Mouse (Mus musculus): ENCODE measurements at regions not wholly inside any gene's neighbourhood (a gene's known extent, or its start where the extent isn't known, plus 50 kb on each side); places are given as distances from the start of the nearest gene placed in this dataset.

DNA sequence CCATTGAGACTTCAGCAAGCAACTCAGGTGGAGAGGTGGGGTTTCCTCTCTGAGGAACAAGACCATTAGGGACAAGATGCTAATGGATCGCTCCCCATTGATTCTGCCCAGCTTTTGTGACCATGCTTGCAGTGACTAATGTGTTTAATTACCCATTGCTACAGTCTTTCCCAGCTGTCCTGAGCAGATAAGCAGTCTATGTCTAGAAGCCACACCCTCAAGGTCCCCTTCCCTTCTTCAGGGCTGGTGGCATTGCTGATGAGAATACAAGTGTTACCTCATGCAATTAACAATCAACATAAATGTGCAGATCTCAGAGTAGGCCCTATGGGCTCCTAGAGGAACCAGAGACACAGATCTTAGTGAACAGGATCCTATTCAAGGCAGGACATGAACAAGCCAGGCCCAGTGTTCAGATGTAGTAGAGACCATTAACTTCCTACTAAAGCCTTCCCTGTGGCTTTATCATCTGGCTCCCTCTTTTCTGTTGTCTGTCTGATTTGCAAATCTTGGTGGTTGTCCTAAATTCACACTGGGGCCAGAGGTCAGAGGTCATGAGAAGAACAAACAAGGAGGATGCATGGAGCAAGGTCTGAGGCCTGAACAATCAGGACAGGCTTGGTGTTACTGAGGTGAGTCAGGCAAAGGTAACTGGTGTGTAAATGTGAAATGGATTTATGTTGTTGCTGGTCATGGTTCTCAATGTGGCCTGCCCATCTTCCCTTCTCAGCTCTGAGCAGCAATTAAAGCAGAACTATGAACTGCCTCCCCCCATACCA is 56.8 kb downstream of the Odc1 start:
- DNase-seq (ENCODE audit: low spot score) = no peak

GRCm38 (mm10) chr12:17603576-17603975 is 59.0 kb downstream of the Odc1 start:
- no peak for DNase-seq (ENCODE audit: low spot score)

DNA sequence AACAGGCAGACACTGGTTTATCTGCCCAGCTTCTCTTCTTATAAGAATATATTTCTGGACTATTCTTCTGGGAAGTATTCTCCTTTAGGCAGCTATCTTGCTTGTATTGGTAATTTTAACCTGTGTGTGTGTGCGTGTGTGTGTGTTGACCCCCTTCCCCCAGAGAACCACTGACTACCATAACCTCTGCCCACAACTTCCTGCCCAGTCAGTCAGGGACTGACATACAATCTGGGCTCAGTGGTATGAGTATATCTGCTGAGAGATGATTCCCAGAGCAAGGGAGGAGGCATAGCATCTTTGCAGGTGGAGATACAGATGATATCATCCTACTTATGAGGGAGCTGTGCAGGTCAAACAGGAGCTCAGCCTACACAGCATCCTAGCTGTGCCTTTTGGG is 65.8 kb downstream of the Odc1 start:
- DNase-seq (ENCODE audit: low spot score) = no peak

GRCm38 (mm10) chr12:17611988-17612387 is 67.4 kb downstream of the Odc1 start:
- no peak for DNase-seq (ENCODE audit: low spot score)

DNA sequence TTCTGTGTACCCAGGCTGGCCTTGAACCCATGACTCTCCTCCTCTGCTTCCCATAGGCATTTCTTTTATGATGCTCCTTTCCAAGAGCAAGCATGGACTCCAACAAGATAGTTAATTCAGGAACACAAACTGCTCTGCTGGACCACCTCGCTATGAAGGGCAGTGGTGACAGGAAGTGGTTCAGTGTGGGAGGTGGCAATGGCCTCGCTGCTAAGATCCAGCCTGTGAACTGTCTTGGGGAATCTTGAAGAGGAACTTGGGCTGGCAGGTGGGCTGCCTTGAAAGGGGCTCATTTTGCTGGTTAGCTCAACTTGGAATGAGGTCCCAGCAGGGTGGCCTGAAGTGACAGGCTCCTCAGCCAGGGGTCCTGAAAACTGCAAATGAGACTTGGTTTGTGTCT is 72.4 kb upstream of the Hpcal1 start:
- no peak for DNase-seq (ENCODE audit: low spot score)

DNA sequence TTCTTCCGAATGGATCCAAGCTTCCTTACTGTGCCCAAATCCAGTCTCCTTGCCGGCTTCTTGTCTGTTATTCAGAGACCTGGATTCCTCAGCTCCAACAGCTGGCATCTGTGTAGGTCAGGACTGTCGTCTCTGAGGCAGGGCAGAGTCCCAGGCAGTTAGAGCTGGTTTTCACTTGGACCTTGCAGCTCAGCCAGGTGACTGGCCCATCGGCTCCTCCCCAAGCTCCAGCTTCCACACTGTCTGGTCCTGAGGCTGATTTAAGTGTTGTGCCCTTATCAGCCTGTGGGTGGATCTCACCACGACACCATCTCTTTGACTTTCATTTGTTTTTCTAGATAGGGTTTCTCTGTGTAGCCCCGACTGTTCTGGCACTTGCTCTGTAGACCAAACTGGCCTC is 70.4 kb upstream of the Hpcal1 start:
- no peak for DNase-seq (ENCODE audit: low spot score)

DNA sequence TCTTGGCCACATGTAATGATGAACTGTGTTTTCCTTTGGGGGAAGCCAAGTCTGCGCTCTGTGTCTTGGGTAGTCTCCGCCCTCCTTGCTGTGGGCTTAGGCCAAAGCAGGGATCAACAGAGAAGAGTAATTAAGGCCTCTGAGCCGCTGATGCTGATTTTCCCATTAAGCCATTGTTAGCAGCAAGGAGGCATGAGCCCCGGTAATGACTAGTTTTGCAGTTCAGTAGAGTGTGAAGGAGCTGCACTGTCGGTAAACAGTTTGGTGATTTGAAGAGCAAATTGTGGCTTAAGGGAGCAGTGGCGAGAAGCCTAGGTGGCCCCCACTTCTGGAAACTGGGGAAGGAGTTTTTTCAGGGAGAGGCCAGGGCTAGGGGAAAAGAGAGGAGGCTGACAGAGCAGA is 69.2 kb upstream of the Hpcal1 start:
- peak; percentile 3 for DNase-seq (ENCODE audit: low spot score)

DNA sequence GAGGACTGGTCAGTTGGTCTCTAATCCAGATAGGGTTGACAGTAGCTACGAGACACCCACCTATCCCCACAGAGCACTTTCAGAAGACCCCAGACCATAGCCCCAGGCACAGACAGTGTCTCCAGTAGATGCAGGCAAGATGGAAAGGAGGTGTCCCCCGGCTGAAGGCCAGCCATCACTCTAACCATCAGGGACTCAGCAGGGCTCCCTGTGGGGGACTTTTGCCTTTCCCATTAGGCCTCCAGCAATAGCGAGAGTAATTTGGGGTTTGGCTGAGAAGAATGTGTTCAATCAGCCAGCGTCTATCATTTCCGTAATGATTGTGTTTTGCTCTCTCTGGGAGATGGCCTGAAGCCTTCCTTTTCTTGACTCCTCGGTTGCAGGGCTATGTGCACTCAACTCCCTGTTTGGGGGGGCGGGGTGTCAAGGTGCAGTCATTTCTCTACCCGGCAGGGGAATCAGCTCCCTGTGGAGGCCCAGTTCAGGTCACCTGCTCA is 68.1 kb upstream of the Hpcal1 start:
- no peak for DNase-seq (ENCODE audit: low spot score)

GRCm38 (mm10) chr12:17626043-17626442 is 64.6 kb upstream of the Hpcal1 start:
- no peak for DNase-seq (ENCODE audit: low spot score)

- DNase-seq (ENCODE audit: low spot score) = no peak
Measured at GRCm38 (mm10) chr12:17631161-17631560, 59.5 kb upstream of the Hpcal1 start.

DNA sequence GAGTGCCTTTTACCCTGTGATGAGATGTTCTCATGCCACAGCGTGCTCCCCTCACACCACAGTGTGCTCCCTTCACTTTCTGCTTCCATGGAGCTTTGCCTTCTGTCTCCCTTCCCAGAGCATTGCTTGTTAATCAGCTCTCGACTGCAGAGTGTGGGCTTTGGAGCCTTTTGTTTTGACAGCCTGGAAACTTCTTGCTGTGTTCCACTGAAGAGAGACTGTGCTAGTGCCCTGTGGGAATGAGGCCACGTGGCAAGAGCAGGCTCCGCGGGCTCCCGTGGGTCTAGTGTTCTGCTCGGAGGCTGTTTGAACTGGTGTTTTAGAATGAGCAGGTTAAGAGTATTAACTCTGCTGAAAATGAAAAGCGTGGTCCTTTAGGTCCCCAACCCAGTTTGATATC is 54.5 kb upstream of the Hpcal1 start:
- no peak for DNase-seq (ENCODE audit: low spot score)

DNA sequence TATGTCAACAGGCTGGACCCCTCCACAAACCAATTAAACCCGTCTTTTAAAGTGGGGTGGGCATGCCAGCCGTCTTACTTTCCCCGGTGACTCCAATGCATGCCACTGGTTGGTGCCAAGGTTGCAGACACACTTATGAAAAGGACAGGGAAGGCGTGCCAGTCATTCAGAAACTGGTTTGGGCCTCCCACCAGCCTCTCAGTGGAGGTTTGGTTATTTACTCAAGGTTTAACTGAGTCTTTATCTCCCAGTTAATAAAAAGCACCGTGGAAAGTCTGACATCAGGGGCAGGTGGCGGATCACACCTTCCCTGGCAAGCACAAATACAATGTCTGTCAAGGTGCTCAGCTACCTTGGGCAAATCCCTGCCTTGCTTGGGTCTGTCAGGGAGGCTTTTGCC is 54.1 kb upstream of the Hpcal1 start:
- DNase-seq (ENCODE audit: low spot score) = no peak

Measured in left cerebral cortex, adult 11 months (tissue).